Mouse (Mus musculus) embryonic fibroblast, embryonic 13.5 days (primary cell): Measurements from ENCODE around the gene Ptger1.

Source experiments
- CTCF ChIP-seq: IDR thresholded peaks from 2 replicates; pipeline ENCODE4 v1.5.1; 2011; ENCODE audit warnings: mild to moderate bottlenecking, control low read depth, low read length, moderate library complexity, borderline replicate concordance; ENCODE audit not compliant: insufficient read depth
- POLR2A ChIP-seq: IDR thresholded peaks from 2 replicates; pipeline ENCODE4 v1.6.1; 2011; ENCODE audit warnings: low read depth, mild to moderate bottlenecking, control low read depth, low read length, moderate library complexity

DNA sequence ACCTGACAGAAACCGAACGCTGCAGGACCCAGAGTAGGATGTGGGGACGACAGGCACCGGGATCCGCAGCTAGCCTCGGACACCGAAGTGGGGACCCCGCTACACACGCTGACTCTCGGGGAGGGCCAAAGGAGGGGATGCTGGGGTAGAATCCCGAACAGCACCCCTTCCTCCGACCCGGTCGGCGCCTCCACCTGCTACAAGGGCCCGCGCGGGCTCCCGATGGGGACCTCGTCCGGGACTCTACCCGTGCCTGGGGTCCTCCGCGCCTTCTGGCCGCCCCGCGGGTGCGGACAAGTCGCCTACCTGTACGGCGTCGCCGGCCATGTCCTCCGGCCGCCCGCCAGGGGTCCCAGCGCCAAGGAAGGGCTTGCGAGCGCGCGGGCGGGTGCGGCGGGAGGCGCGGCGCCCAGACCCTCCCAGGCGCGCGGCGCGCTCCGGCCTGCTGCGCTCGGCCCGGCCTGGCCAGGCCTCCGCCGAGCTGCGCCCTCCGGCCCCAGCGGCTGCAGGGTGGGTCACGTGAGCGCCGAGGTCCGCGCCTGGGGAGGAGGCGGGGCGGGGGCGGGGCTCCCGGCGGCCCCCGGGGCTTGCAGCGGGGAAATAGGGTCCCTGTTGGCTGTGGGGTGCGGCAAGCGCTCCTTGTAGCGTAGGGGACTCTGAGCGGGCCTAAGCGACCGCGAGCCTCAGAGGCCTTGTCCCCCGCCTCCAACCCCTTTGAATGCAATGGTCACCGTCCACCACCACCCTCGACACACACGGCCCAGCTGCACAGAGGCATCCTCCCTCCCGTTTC lies 32.4 kb downstream of the Ptger1 start, which contains the start of gene Pkn1:
- no peak for TF ChIP-seq CTCF
- TF ChIP-seq POLR2A: peak; percentile 84
